Mouse (Mus musculus): ENCODE measurements around the gene Adora1.

The Adora1 gene

DNA sequence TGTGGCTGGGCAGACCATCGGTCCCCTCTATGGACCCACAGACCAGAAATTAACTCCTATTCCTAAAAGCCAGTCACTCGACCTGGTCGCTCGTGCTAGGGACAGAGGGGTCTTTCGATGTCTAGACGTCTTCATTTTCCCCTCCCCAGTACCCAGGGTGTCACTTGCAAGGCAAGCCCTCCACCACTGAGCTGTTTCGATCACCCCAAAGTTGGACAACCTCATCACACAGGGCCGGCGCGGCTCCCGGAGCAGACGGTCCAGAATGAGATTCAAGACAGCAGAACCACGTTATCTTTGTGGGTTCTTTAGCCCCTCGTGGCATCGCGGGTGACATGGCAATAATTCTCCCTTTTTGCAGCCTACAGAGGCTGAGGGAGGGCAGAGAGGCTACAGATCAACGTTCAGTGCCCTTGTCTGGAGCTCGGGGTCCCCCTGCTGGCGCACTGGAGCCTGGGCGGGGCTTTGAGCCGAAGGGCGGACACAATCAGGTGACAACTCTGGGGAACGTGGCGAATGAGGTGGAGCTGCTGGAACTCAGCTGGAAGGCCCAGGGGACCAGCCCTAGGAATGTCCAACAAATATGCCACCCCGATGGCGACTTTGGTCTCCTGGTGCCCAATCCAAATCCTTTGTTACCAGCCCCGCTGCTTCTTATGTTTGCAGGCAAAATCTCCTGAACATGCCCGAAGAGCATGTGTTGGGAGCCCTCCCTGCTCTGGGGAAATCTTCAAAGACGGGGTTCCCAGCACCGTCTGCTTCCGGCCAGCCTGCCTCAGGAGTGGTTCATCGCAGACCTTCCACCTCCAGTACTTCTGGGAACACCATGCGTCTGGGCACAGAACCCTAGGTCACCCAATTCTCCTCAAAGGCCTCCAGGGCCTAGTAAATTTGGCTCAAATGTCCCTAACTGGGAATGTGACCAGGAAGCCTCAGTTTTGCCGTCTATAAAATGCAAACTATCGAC, 9.0 kb upstream of the Adora1 start:
- peak; percentile 80 for TF ChIP-seq CTCF (conservative IDR thresholded peaks at IDR 0.05; ENCODE audit: low read length)
- no peak for TF ChIP-seq POU5F1 (IDR thresholded peaks at IDR 0.05; ENCODE audit: borderline replicate concordance, low read length)
- H3K27me3 ChIP-seq (ENCODE audit: insufficient read depth, low read length): peaks cover 68% of the 10 kb centered on the region
- H3K4me1 ChIP-seq (replicated peaks; ENCODE audit: low read depth, low read length): peaks cover 22% of the 10 kb centered on the region
- no peaks in the 10 kb centered on the region for H3K9me3 ChIP-seq (ENCODE audit: low read length)
- 0 out of 2 replicates have a peak overlapping the region, but pooled peaks have one; percentile 5 for H3K4me3 ChIP-seq (replicated peaks; ENCODE audit: low read length)
- H3K36me3 ChIP-seq (ENCODE audit: insufficient read depth, low read length): no peaks in the 10 kb centered on the region

GRCm38 (mm10) chr1:134243505-134243904, 8.3 kb upstream of the Adora1 start:
- Histone ChIP-seq H3K36me3 (ENCODE audit: insufficient read depth, low read length) (no peaks in the 10 kb centered on the region), H3K27me3 (ENCODE audit: insufficient read depth, low read length) (peaks cover 75% of the 10 kb centered on the region), H3K9me3 (ENCODE audit: low read length) (no peaks in the 10 kb centered on the region), H3K4me3 (replicated peaks; ENCODE audit: low read length) (no peak overlapping the region), H3K4me1 (replicated peaks; ENCODE audit: low read depth, low read length) (peaks cover 28% of the 10 kb centered on the region)
- TF ChIP-seq POU5F1 (IDR thresholded peaks at IDR 0.05; ENCODE audit: borderline replicate concordance, low read length): no peak
- no peak for TF ChIP-seq CTCF (conservative IDR thresholded peaks at IDR 0.05; ENCODE audit: low read length)
- TF ChIP-seq NANOG (IDR thresholded peaks at IDR 0.05; ENCODE audit: borderline replicate concordance, low read length): no peak

GRCm38 (mm10) chr1:134242286-134242685, 7.1 kb upstream of the Adora1 start:
- no peaks in the 10 kb centered on the region for H3K36me3 ChIP-seq (ENCODE audit: insufficient read depth, low read length)
- H3K4me3 ChIP-seq (replicated peaks; ENCODE audit: low read length): no peak overlapping the region
- H3K4me1 ChIP-seq (replicated peaks; ENCODE audit: low read depth, low read length): peaks cover 28% of the 10 kb centered on the region
- H3K27me3 ChIP-seq (ENCODE audit: insufficient read depth, low read length): peaks cover 85% of the 10 kb centered on the region
- no peaks in the 10 kb centered on the region for H3K9me3 ChIP-seq (ENCODE audit: low read length)
- TF ChIP-seq POU5F1 (IDR thresholded peaks at IDR 0.05; ENCODE audit: borderline replicate concordance, low read length): no peak
- TF ChIP-seq CTCF (conservative IDR thresholded peaks at IDR 0.05; ENCODE audit: low read length): no peak
- TF ChIP-seq NANOG (IDR thresholded peaks at IDR 0.05; ENCODE audit: borderline replicate concordance, low read length): no peak

GRCm38 (mm10) chr1:134241298-134241697, 6.1 kb upstream of the Adora1 start:
- Histone ChIP-seq H3K4me1 (replicated peaks; ENCODE audit: low read depth, low read length) (peaks cover 29% of the 10 kb centered on the region), H3K36me3 (ENCODE audit: insufficient read depth, low read length) (no peaks in the 10 kb centered on the region), H3K27me3 (ENCODE audit: insufficient read depth, low read length) (peaks cover 88% of the 10 kb centered on the region), H3K4me3 (replicated peaks; ENCODE audit: low read length) (no peak overlapping the region), H3K9me3 (ENCODE audit: low read length) (no peaks in the 10 kb centered on the region)
- TF ChIP-seq NANOG (IDR thresholded peaks at IDR 0.05; ENCODE audit: borderline replicate concordance, low read length) (no peak), CTCF (conservative IDR thresholded peaks at IDR 0.05; ENCODE audit: low read length) (no peak), POU5F1 (IDR thresholded peaks at IDR 0.05; ENCODE audit: borderline replicate concordance, low read length) (no peak)

- Histone ChIP-seq H3K36me3 (ENCODE audit: insufficient read depth, low read length) (no peaks in the 10 kb centered on the region), H3K4me1 (replicated peaks; ENCODE audit: low read depth, low read length) (peaks cover 35% of the 10 kb centered on the region), H3K9me3 (ENCODE audit: low read length) (no peaks in the 10 kb centered on the region), H3K4me3 (replicated peaks; ENCODE audit: low read length) (no peak overlapping the region), H3K27me3 (ENCODE audit: insufficient read depth, low read length) (peaks cover 92% of the 10 kb centered on the region)
- TF ChIP-seq POU5F1 (IDR thresholded peaks at IDR 0.05; ENCODE audit: borderline replicate concordance, low read length) (no peak), CTCF (conservative IDR thresholded peaks at IDR 0.05; ENCODE audit: low read length) (no peak), NANOG (IDR thresholded peaks at IDR 0.05; ENCODE audit: borderline replicate concordance, low read length) (no peak)
Measured at GRCm38 (mm10) chr1:134240701-134241100, 5.5 kb upstream of the Adora1 start.

DNA sequence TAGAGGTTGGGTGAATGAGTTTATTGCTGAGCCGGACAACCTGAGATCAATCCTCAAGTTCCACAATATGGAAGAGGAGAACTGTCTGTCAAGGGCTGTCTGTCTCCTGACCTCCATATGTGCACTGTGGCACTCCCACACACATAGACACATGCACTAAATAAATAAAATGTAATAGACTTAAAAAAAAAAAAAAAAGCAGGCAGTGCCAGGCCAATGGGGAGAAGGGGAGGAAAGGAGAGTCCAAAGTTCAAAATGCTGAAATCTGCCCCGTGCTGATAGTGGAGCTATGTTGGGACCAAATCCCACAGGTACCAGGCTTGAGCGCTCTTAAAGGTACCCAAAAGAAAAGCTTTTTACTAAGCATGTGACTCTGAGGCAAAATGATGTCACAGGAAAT, 2.2 kb upstream of the Adora1 start:
- Histone ChIP-seq H3K36me3 (ENCODE audit: insufficient read depth, low read length) (no peaks in the 10 kb centered on the region), H3K4me3 (replicated peaks; ENCODE audit: low read length) (no peak overlapping the region), H3K27me3 (ENCODE audit: insufficient read depth, low read length) (peaks cover 96% of the 10 kb centered on the region), H3K9me3 (ENCODE audit: low read length) (no peaks in the 10 kb centered on the region), H3K4me1 (replicated peaks; ENCODE audit: low read depth, low read length) (peaks cover 38% of the 10 kb centered on the region)
- TF ChIP-seq POU5F1 (IDR thresholded peaks at IDR 0.05; ENCODE audit: borderline replicate concordance, low read length) (no peak), NANOG (IDR thresholded peaks at IDR 0.05; ENCODE audit: borderline replicate concordance, low read length) (no peak), CTCF (conservative IDR thresholded peaks at IDR 0.05; ENCODE audit: low read length) (no peak)

- H3K27me3 ChIP-seq (ENCODE audit: insufficient read depth, low read length): peaks cover 89% of the 10 kb centered on the region
- H3K4me3 ChIP-seq (replicated peaks; ENCODE audit: low read length): no peak overlapping the region; the same call in 1 of the 2 replicates
- peaks cover 38% of the 10 kb centered on the region for H3K4me1 ChIP-seq (replicated peaks; ENCODE audit: low read depth, low read length)
- no peak for TF ChIP-seq CTCF (conservative IDR thresholded peaks at IDR 0.05; ENCODE audit: low read length)
- no peak for TF ChIP-seq POU5F1 (IDR thresholded peaks at IDR 0.05; ENCODE audit: borderline replicate concordance, low read length)
- TF ChIP-seq NANOG (IDR thresholded peaks at IDR 0.05; ENCODE audit: borderline replicate concordance, low read length): no peak
- no peaks in the 10 kb centered on the region for H3K9me3 ChIP-seq (ENCODE audit: low read length)
- no peaks in the 10 kb centered on the region for H3K36me3 ChIP-seq (ENCODE audit: insufficient read depth, low read length)
Measured at GRCm38 (mm10) chr1:134236142-134236541, 911 bp upstream of the Adora1 start.

DNA sequence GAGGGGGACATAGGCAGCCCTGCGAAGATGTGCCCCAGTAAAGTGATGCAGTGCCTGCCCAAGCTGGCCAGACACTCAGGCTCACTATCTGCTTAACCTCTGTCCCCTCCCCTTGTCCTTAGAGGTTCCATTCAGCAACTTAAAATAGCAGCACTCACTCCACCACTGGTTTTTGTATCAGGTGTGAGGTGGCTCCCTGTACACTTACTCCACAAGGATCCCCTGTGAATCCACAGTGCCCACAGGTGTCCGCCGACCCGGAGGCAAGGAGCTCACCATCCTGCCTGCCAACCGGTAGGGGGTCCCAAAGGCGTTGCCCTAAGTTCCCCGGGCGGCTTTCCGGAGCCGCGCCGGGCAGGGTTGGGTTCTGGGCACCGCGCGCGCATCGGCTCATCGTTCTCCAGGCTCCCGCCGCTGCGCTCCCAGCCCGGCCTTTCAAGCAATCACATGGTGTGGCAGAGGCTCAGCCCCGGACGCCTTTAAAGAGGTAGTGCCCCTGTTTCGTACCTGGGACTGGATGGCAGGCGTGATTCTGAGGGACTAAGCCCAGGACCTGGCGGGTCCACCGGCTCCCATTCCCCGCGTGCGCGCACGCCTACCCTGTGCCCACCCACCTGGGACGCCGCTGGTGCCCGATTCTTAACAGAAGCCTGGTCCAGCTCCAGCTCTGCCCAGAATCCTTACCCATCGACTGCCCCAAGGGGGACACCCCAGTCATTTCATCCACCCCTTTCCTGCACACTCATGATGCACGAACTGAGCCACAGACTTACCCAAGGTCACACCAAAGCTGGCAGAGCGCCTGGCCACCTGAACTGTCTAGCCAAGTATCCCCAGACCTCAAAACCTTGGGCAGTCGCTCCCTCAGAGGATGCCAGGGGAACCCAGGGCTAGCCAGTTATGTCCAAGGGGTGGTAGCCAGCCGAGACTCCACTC, 508 bp downstream of the Adora1 start:
- Histone ChIP-seq H3K9me3 (ENCODE audit: low read length) (no peaks in the 10 kb centered on the region), H3K4me1 (replicated peaks; ENCODE audit: low read depth, low read length) (peaks cover 38% of the 10 kb centered on the region), H3K4me3 (replicated peaks; ENCODE audit: low read length) (peak overlapping the region; percentile 74), H3K27me3 (ENCODE audit: insufficient read depth, low read length) (peaks cover 86% of the 10 kb centered on the region), H3K36me3 (ENCODE audit: insufficient read depth, low read length) (no peaks in the 10 kb centered on the region)
- TF ChIP-seq CTCF (conservative IDR thresholded peaks at IDR 0.05; ENCODE audit: low read length) (no peak), NANOG (IDR thresholded peaks at IDR 0.05; ENCODE audit: borderline replicate concordance, low read length) (no peak), POU5F1 (IDR thresholded peaks at IDR 0.05; ENCODE audit: borderline replicate concordance, low read length) (no peak)

Measured in E14TG2a.4 (cell line).